Mouse (Mus musculus): ENCODE data around the gene Zcchc24. TPM values are rescaled to one million over a fixed set of nuclear protein-coding genes. Genes with fewer than 3 reads are reported as not detected.
A peak's percentile ranks its signal among the peaks of the same experiment; 100 is the strongest.
"Not testable (repeated sequence)": the region's sequence is repeated elsewhere in the genome, so short reads cannot be mapped to it uniquely, and the experiment has no call there.

Zcchc24 gene
- 5.8 and 6.6 TPM in 2 replicates for polyA plus RNA-seq (2015; fragmentation: Nextera tagmentation; extraction: Ambion mirVana)

DNA sequence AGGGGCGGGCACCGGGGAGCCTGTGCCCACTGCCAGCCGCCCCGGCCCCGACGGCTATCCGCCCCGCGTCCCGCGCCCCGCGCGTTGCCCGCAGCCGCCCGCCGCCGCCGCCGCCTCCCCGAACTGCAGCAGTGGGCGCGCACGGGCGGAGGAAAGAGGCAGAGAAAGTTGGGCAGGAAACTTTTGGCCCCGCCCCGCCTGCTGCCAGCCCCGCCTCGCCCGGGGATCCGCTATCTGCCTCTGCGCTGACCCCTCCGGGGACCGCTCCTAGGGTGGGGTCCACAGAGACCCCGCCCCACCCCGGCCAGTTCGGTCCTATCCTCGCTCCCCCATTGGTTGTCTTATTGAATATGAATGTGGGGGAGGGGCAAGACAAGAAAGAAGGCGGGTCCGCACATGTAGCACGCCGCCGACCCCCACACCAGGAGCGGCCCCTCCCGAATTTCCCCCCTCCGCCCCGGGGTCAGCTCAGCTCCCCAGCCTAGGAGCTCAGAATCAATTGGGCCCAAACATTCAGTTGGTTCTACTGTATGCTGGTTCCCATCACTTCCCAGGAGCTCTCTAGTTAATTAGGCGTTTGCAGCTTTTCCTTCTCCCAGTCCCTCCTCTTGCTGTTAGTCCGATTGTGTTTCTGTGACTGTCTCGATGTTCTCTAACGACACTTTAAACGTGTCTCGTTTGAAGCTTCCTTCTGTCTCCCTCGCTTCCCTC is at the start of gene Zcchc24:
Gene Zcchc24, minus strand, starts transcription at position 125 of the 711 bp plus-strand sequence.
- Histone ChIP-seq H3K4me1 (peaks cover 52% of the 10 kb centered on the region), H3K9me3 (replicated peaks) (no peaks in the 10 kb centered on the region)
- under 1% methylated on average over 32 of the region's 55 CpGs for WGBS

DNA sequence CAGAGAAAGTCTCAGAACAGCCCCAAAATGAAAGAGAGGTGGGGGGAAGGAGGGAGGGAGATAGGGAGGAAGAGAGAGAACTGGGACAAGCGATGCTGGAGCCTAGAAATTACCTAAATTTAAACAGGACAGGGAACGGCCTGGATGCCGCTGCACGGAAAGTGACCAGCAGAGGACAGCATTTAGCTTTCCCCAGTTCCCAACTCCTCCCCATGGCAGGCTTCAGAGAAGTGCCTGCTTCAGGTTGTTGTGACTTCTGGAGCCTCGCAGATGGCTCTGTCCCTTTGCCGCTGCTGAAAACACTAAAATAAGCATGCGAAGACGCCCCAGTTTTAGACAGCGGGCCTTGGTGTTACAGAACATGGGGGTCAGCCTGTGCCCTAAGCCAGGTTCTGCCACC is 47.6 kb upstream of the Zcchc24 start:
- H3K27me3 ChIP-seq = no peaks in the 10 kb centered on the region
- peaks cover 3% of the 10 kb centered on the region; the same call in 1 of the 2 replicates for H3K4me1 ChIP-seq
- no peaks in the 10 kb centered on the region for H3K9me3 ChIP-seq (replicated peaks)
- no peaks in the 10 kb centered on the region for H3K36me3 ChIP-seq (ENCODE audit: poor library complexity, severe bottlenecking)
- no peak overlapping the region for H3K27ac ChIP-seq
- H3K9ac ChIP-seq = no peak overlapping the region
- 8% methylated on average over 9 of the region's 9 CpGs for WGBS
- no peak overlapping the region for H3K4me2 ChIP-seq
- no peak overlapping the region for H3K4me3 ChIP-seq
- ATAC-seq = 0 out of 2 replicates have a peak, but pooled peaks have one; percentile 53

More for the DNA sequence above, at the start of gene Zcchc24:
- Histone ChIP-seq H3K4me3 (peak within 1 kb of the TSS; percentile 63), H3K4me2 (peak within 1 kb of the TSS; percentile 99), H3K27ac (no peak within 1 kb of the TSS), H3K36me3 (ENCODE audit: poor library complexity, severe bottlenecking) (no peaks in the 10 kb centered on the region), H3K27me3 (peaks cover 13% of the 10 kb centered on the region; the same call in 1 of the 2 replicates), H3K9ac (peak within 1 kb of the TSS; percentile 73)
- ATAC-seq = peak; percentile 84

DNA sequence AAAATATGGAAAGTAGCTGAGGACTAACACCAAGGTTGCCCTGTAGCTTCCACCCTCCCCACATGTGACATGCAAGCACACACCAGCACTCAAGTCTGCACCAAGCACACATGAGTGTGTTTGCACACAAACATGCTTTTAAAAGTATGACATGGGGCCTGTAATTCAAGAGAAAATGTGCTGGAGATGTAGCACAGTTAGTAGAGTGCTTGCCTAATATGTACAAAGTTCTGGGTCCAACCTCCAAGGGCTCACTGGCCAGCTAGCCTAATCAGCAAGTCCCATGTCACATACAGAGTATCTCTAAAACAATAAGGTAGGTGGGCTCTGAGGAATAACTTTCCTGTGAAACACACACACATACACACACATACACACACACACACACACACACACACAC is 45.3 kb upstream of the Zcchc24 start:
- peaks cover 3% of the 10 kb centered on the region; the same call in 1 of the 2 replicates for H3K4me1 ChIP-seq
- H3K4me2 ChIP-seq = no peak overlapping the region
- no peak overlapping the region for H3K9ac ChIP-seq
- H3K27ac ChIP-seq = no peak overlapping the region
- no peaks in the 10 kb centered on the region for H3K9me3 ChIP-seq (replicated peaks)
- H3K36me3 ChIP-seq (ENCODE audit: poor library complexity, severe bottlenecking) = no peaks in the 10 kb centered on the region
- no peak overlapping the region for H3K4me3 ChIP-seq
- H3K27me3 ChIP-seq = no peaks in the 10 kb centered on the region
- no peak for ATAC-seq

DNA sequence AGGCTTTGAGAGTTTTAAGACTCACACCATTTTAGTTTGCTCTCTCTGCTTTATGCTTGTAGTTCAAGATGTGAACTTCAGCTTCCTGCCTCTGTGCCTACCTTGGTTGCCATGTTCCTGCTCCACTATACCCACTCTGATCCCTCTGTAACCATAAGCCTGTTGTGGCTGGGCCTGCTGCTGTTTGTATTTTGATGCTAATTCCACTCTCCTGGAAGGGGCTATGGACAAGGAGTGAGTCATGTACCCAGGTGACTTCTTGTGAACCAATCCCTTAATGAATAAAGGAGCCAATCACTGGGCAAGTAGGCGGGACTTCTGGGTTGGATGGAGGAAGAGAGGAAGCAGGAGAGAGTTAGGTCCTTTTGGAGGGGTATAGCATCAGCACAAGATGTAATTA is 42.2 kb upstream of the Zcchc24 start:
- H3K27ac ChIP-seq; H3K4me3 ChIP-seq; ATAC-seq; H3K36me3 ChIP-seq (ENCODE audit: poor library complexity, severe bottlenecking); H3K9me3 ChIP-seq (replicated peaks); H3K4me2 ChIP-seq; H3K4me1 ChIP-seq; H3K27me3 ChIP-seq; H3K9ac ChIP-seq: not testable (repeated sequence)
- 52% methylated on average over 1 of the region's 1 CpGs for WGBS

DNA sequence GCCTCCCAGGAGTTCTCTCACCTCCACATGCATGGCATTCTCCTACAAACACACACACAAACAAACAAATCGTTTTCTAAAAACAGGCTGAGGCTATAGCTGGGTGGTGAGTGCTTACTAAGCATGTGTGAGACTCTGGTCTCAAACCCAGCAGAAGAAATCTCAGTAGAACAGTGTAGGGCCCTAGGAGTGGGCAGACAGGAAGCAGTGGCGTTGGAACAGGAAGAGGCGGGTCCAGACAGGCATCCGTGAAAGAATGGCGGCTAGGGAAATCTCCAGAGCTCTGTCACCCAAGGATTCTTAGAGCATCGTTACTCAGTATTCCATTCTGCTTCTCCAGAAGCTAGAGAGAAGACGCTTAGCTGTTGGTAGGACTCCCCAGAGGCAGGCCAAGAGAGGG is 37.7 kb upstream of the Zcchc24 start:
- no peaks in the 10 kb centered on the region for H3K27me3 ChIP-seq
- H3K36me3 ChIP-seq (ENCODE audit: poor library complexity, severe bottlenecking) = no peaks in the 10 kb centered on the region
- 92% methylated on average over 7 of the region's 7 CpGs for WGBS
- H3K4me1 ChIP-seq = no peaks in the 10 kb centered on the region
- H3K4me3 ChIP-seq = no peak overlapping the region
- H3K27ac ChIP-seq = no peak overlapping the region
- no peak overlapping the region for H3K9ac ChIP-seq
- no peaks in the 10 kb centered on the region for H3K9me3 ChIP-seq (replicated peaks)
- H3K4me2 ChIP-seq = no peak overlapping the region
- ATAC-seq = no peak

DNA sequence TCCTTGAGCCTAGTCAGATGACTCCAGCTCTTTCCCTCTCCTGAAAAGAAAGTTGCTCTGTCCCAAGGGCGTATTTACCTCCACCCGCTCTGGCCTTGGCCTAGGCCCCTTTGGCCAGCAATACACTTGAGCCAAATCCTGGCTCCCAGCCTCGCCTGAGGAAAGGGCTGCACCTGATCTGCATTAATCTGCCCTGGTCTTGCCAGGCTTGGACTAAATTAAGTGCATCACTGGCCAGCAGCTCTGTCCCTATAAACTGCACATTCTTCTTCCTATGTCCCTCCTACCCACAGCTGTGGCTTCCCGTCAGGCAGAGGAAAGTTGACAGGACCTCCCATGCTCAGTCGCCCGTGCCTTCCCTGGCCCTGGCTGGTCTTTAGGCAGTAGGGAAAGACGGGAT is 37.0 kb upstream of the Zcchc24 start:
- no peaks in the 10 kb centered on the region for H3K9me3 ChIP-seq (replicated peaks)
- no peak overlapping the region for H3K4me3 ChIP-seq
- ATAC-seq = no peak
- no peak overlapping the region for H3K4me2 ChIP-seq
- no peaks in the 10 kb centered on the region for H3K27me3 ChIP-seq
- WGBS = 77% methylated on average over 7 of the region's 7 CpGs
- no peaks in the 10 kb centered on the region for H3K4me1 ChIP-seq
- no peaks in the 10 kb centered on the region for H3K36me3 ChIP-seq (ENCODE audit: poor library complexity, severe bottlenecking)
- no peak overlapping the region for H3K9ac ChIP-seq
- no peak overlapping the region for H3K27ac ChIP-seq

DNA sequence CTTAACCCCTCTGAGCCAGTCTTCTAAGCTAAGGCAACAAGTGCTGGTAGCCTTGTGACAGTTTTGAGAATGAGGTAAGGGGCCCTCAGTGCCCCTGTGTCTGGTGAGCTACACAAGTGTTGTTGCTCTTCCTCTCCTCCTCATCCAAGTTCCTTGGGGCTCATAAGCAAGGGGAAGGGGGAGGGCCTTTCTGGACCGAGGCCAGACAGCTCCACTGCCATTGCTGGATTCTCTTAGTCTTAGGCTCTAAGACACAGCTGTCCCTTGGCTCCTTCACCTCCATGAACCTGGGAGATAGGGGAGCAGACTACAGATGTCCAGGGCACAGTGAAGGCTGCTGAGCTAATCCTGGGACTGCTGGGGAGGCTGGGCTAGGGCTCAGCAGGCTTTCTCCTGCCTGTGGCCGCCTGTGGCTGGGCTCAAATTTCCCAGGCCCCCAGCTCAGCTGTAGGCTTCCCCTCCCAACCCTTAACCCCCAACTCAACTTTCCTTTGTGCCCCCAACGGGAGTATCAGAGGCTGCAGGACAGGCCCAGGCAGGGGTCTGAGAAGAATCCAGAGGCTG is 34.5 kb upstream of the Zcchc24 start:
- Histone ChIP-seq H3K27me3 (0 out of 2 replicates have a peak, but pooled peaks cover 5% of the 10 kb centered on the region), H3K4me1 (no peaks in the 10 kb centered on the region)
- 29% methylated on average over 3 of the region's 3 CpGs for WGBS

DNA sequence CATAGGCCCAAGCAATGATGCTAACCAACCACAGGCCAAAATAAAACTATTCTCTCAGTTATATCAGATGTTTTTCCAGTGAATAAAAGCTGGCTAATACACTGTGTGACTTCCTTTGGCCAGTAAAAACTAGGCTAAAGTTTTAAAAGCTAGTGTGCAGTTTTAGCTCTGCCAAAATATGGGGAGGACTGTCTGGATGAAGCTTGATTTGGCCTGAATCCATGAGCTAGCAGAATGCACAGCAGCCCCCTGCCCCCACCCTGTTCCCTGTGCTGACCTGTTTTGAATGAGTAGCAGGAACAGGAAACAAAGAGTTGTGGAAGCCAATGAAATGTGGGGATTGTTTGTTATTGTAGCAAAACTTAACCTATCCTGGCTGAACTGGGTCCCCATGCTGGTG is 33.7 kb upstream of the Zcchc24 start:
- no peak overlapping the region for H3K27ac ChIP-seq
- no peaks in the 10 kb centered on the region for H3K9me3 ChIP-seq (replicated peaks)
- H3K4me3 ChIP-seq = no peak overlapping the region
- H3K36me3 ChIP-seq (ENCODE audit: poor library complexity, severe bottlenecking) = no peaks in the 10 kb centered on the region
- no peaks in the 10 kb centered on the region for H3K4me1 ChIP-seq
- H3K4me2 ChIP-seq = no peak overlapping the region
- 0 out of 2 replicates have a peak, but pooled peaks cover 5% of the 10 kb centered on the region for H3K27me3 ChIP-seq
- H3K9ac ChIP-seq = no peak overlapping the region
- ATAC-seq = no peak

More for the DNA sequence above, 34.5 kb upstream of the Zcchc24 start:
- Histone ChIP-seq H3K4me2 (no peak overlapping the region), H3K9me3 (replicated peaks) (no peaks in the 10 kb centered on the region), H3K4me3 (no peak overlapping the region), H3K36me3 (ENCODE audit: poor library complexity, severe bottlenecking) (no peaks in the 10 kb centered on the region), H3K9ac (no peak overlapping the region), H3K27ac (no peak overlapping the region)
- ATAC-seq = no peak

DNA sequence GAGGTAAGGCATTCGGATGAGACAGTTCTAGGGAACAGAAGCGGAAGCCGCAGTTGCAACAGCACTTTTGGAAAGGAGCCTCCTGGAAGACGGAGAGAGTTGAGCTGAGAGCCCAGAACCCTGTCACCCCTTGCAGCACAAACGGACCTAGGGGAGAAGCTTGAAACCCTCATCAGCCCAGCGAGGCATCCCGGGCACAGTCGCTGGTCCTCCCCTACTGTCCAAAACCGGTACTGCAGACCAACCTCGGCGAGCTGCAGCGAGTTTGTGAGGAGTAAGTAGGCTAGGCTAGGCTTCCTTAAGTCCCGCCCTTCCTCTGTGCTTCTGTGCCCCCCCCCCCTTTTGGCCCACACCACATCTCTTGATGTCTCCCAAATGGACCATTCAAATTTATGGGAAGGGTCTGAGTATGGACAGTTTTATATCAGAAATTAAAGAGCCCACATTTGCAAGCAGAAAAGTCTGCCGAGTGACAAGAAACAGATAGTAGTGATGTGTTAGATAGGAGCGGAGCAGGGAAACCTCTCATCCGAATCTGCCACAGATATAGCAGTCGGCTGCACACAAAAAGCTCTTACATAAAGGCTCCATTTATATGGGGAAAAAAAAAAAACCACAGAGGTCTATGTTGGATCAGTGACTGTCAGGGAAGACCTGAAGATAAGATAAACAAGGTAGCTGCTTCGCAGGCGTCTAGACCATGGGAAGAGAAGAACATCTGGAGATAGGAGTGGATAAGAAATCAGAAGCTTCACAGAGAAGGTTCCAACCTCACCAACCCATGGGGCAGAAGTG is 31.5 kb upstream of the Zcchc24 start:
- 0 out of 2 replicates have a peak overlapping the region, but pooled peaks have one; percentile 12 for H3K4me2 ChIP-seq
- H3K9ac ChIP-seq = no peak overlapping the region
- 29% methylated on average over 19 of the region's 19 CpGs for WGBS

DNA sequence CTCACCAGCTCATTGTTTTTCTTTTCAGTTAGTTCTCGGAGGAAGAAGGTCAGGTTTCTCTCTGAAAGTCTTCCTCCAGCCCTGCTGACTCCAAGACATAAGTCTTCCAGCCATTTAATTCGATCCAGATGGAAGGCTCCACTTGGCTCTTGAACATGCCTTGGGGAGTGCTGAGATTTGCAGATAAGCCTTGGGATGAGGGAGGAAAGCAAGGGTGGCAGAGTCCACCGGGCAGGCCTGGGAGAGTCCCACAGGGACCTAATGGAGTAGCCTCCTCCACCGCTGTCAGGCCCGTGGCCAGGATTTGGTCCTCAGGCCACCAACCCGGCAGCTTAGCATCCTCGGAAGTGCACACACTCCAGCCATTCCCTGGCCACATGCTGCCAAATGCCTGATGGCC is 27.8 kb upstream of the Zcchc24 start:
- WGBS = 84% methylated on average over 7 of the region's 7 CpGs
- no peak overlapping the region for H3K4me3 ChIP-seq
- H3K4me1 ChIP-seq = peaks cover 2% of the 10 kb centered on the region; the same call in 1 of the 2 replicates
- H3K4me2 ChIP-seq = no peak overlapping the region
- H3K36me3 ChIP-seq (ENCODE audit: poor library complexity, severe bottlenecking) = no peaks in the 10 kb centered on the region
- H3K27me3 ChIP-seq = 0 out of 2 replicates have a peak, but pooled peaks cover 5% of the 10 kb centered on the region
- no peak overlapping the region for H3K27ac ChIP-seq
- ATAC-seq = no peak
- no peak overlapping the region for H3K9ac ChIP-seq
- H3K9me3 ChIP-seq (replicated peaks) = no peaks in the 10 kb centered on the region

More for the DNA sequence above, 31.5 kb upstream of the Zcchc24 start:
- no peak overlapping the region for H3K4me3 ChIP-seq
- H3K4me1 ChIP-seq = peaks cover 2% of the 10 kb centered on the region; the same call in 1 of the 2 replicates
- H3K36me3 ChIP-seq (ENCODE audit: poor library complexity, severe bottlenecking) = no peaks in the 10 kb centered on the region
- no peaks in the 10 kb centered on the region for H3K9me3 ChIP-seq (replicated peaks)
- H3K27ac ChIP-seq = no peak overlapping the region
- H3K27me3 ChIP-seq = 0 out of 2 replicates have a peak, but pooled peaks cover 5% of the 10 kb centered on the region
- ATAC-seq = peak; percentile 59; the same call in 1 of the 2 replicates

DNA sequence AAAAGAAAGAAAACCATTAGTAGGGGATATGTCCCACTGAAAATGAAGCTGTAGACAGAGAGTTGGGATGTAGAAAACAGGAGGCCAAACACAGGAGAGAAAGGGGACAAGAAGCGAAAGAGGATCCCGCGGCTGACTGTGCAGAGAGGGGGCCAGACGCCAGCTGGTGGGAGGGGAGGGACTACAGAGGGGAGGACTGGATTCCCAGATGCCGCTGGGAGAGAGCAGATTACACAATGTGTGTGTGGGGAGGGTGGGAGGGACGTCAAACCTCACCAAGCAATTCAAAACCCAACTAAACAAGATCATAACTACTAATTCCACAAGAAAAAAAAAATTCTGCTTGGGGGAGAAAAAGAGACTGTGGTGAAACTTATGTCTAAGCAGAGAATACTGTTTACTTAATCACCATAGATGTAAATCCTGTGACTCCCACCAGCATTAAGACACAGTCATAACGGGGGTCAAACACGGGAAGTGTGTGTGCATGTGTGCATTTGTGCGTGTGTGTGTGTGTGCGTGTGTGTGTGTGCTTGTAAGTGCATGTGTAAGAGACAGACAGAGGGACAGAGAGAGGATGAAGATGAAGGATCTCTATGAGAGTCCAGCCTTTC is 26.8 kb upstream of the Zcchc24 start:
- Histone ChIP-seq H3K27ac (no peak overlapping the region; the same call in 1 of the 2 replicates), H3K4me1 (peaks cover 2% of the 10 kb centered on the region; the same call in 1 of the 2 replicates), H3K9ac (no peak overlapping the region), H3K36me3 (ENCODE audit: poor library complexity, severe bottlenecking) (no peaks in the 10 kb centered on the region), H3K27me3 (0 out of 2 replicates have a peak, but pooled peaks cover 5% of the 10 kb centered on the region), H3K4me3 (no peak overlapping the region), H3K9me3 (replicated peaks) (no peaks in the 10 kb centered on the region), H3K4me2 (no peak overlapping the region)
- peak; percentile 82 for ATAC-seq
- WGBS = 39% methylated on average over 9 of the region's 10 CpGs
